Mouse (Mus musculus) hindbrain, postnatal 0 days (tissue): ENCODE measurements around the gene Ppy. TPM values are rescaled to one million over a fixed set of nuclear protein-coding genes. Genes with fewer than 3 reads are reported as not detected.

ENCODE experiments used
- ATAC-seq: fragments of 200-750 bp; cut with Nextera tagmentation; 2 replicates; pipeline ENCODE4 v1.8.0; 2017; ENCODE audit warnings: mild to moderate bottlenecking, moderate TSS enrichment, moderate library complexity
- DNase-seq: peaks from one replicate; pipeline ENCODE4 v3.0.0-alpha.2; 2015; ENCODE audit warnings: low spot score
- H3K27ac ChIP-seq: fragments of 300-500 bp; sonication (generic); 2 replicates; pipeline ENCODE4 v1.5.1; 2014; ENCODE audit warnings: mild to moderate bottlenecking
- H3K27me3 ChIP-seq: fragments of 300-500 bp; sonication (generic); 2 replicates; pipeline ENCODE4 v1.6.1; 2014; ENCODE audit warnings: low read length, mixed read lengths; ENCODE audit not compliant: insufficient read depth
- H3K36me3 ChIP-seq: fragments of 300-500 bp; sonication (generic); 2 replicates; pipeline ENCODE4 v1.6.1; 2014; ENCODE audit warnings: low read length, mixed read lengths; ENCODE audit not compliant: insufficient read depth
- H3K4me1 ChIP-seq: fragments of 300-500 bp; sonication (generic); 2 replicates; pipeline ENCODE4 v1.6.1; 2014; ENCODE audit warnings: antibody characterized with exemption, low read length, mixed read lengths; ENCODE audit not compliant: insufficient read depth
- H3K4me2 ChIP-seq: fragments of 300-500 bp; sonication (generic); 2 replicates; pipeline ENCODE4 v1.6.1; 2014; ENCODE audit warnings: low read depth, mild to moderate bottlenecking, low read length, moderate library complexity, mixed read lengths
- H3K4me3 ChIP-seq: fragments of 300-500 bp; sonication (generic); 2 replicates; pipeline ENCODE4 v1.5.1; 2014; ENCODE audit warnings: low read length
- H3K9ac ChIP-seq: fragments of 300-500 bp; sonication (generic); replicated peaks from 2 replicates; pipeline ENCODE4 v1.6.1; 2014; ENCODE audit warnings: mild to moderate bottlenecking, low read length, moderate library complexity, mixed read lengths
- H3K9me3 ChIP-seq: fragments of 300-500 bp; sonication (generic); 2 replicates; pipeline ENCODE4 v1.6.1; 2016; ENCODE audit warnings: low read length, mixed read lengths
- CTCF ChIP-seq: IDR thresholded peaks from 2 replicates; pipeline ENCODE4 v1.5.1; 2016; ENCODE audit warnings: antibody characterized with exemption, control low read depth, low read depth
- WGBS: fragments of 180-500 bp; shearing (Covaris S2); extraction: QIAGEN DNeasy Blood & Tissue Kit; methylation state at CpG from one replicate; pipeline ENCODE4 v1.1.7; 2014; 5-methylcytosine and 5-hydroxymethylcytosine counted together
- polyA plus RNA-seq: library from polyadenylated mRNA; unstranded; fragments of >200 nt; fragmentation: Nextera tagmentation; extraction: Ambion mirVana; gene quantifications from 2 replicates; pipeline ENCODE4 v1.2.1, GENCODE M21; 2015
- total RNA-seq: library from RNA; depleted of rRNA; stranded (reverse); fragments of >200 nt; gene quantifications from 2 replicates; pipeline ENCODE4 v1.2.3, GENCODE M21; 2014; rRNA removed

Ppy gene
- total RNA-seq: not detected in 2 replicates
- polyA plus RNA-seq: not detected in 2 replicates

GRCm38 (mm10) chr11:102101219-102101618 is at the start of gene Ppy:
TSS of gene Ppy (minus strand) at chr11:102101319.
- no peaks in the 10 kb centered on the region for H3K36me3 ChIP-seq
- TF ChIP-seq CTCF: no peak
- no peak within 1 kb of the TSS for H3K4me2 ChIP-seq
- 83% methylated on average over 4 of the region's 4 CpGs for WGBS
- H3K9me3 ChIP-seq: no peaks in the 10 kb centered on the region
- H3K27me3 ChIP-seq: peaks cover 21% of the 10 kb centered on the region
- ATAC-seq: no peak
- no peak within 1 kb of the TSS for H3K9ac ChIP-seq
- 0 out of 2 replicates have a peak, but pooled peaks cover 5% of the 10 kb centered on the region for H3K4me1 ChIP-seq
- H3K27ac ChIP-seq: no peak within 1 kb of the TSS
- H3K4me3 ChIP-seq: no peak within 1 kb of the TSS
- no peak for DNase-seq

- no peak overlapping the region for H3K4me3 ChIP-seq
- no peaks in the 10 kb centered on the region for H3K36me3 ChIP-seq
- peak; percentile 31 for TF ChIP-seq CTCF
- no peak overlapping the region for H3K9ac ChIP-seq
- no peak overlapping the region for H3K4me2 ChIP-seq
- ATAC-seq (no peak), DNase-seq (no peak)
- WGBS: 17% methylated on average over 34 of the region's 34 CpGs
- peaks cover 51% of the 10 kb centered on the region for H3K27me3 ChIP-seq
- H3K27ac ChIP-seq: no peak overlapping the region
- H3K9me3 ChIP-seq: no peaks in the 10 kb centered on the region
- no peaks in the 10 kb centered on the region for H3K4me1 ChIP-seq
These were observed 46.3 kb upstream of the Ppy start for GRCm38 (mm10) chr11:102147213-102147989.

- no peak overlapping the region for H3K9ac ChIP-seq
- H3K4me2 ChIP-seq: no peak overlapping the region
- WGBS: 12% methylated on average over 17 of the region's 17 CpGs
These were observed 45.4 kb upstream of the Ppy start for GRCm38 (mm10) chr11:102146531-102146930.

GRCm38 (mm10) chr11:102146005-102146404 is 44.9 kb upstream of the Ppy start:
- WGBS: 7% methylated on average over 16 of the region's 16 CpGs
- ATAC-seq: no peak
- H3K4me2 ChIP-seq: no peak overlapping the region

More at GRCm38 (mm10) chr11:102146531-102146930, 45.4 kb upstream of the Ppy start:
- H3K9me3 ChIP-seq: no peaks in the 10 kb centered on the region
- no peak overlapping the region for H3K4me3 ChIP-seq
- TF ChIP-seq CTCF: no peak
- H3K27ac ChIP-seq: no peak overlapping the region
- ATAC-seq (no peak), DNase-seq (no peak)
- H3K27me3 ChIP-seq: peaks cover 51% of the 10 kb centered on the region
- no peaks in the 10 kb centered on the region for H3K36me3 ChIP-seq
- H3K4me1 ChIP-seq: no peaks in the 10 kb centered on the region

GRCm38 (mm10) chr11:102145471-102146001 is 44.4 kb upstream of the Ppy start, which contains the start of gene Nags:
TSS of gene Nags (plus strand) at chr11:102145513.
- H3K4me1 ChIP-seq: no peaks in the 10 kb centered on the region
- H3K4me3 ChIP-seq: peak within 1 kb of the TSS; percentile 23
- no peak for TF ChIP-seq CTCF
- H3K27ac ChIP-seq: no peak within 1 kb of the TSS
- H3K9me3 ChIP-seq: no peaks in the 10 kb centered on the region
- H3K9ac ChIP-seq: no peak within 1 kb of the TSS
- no peak for DNase-seq
- 2% methylated on average over 49 of the region's 50 CpGs for WGBS
- ATAC-seq: 0 out of 2 replicates have a peak, but pooled peaks have one; percentile 18
- no peaks in the 10 kb centered on the region for H3K36me3 ChIP-seq
- peaks cover 51% of the 10 kb centered on the region for H3K27me3 ChIP-seq
- peak within 1 kb of the TSS; percentile 32 for H3K4me2 ChIP-seq

More at GRCm38 (mm10) chr11:102146005-102146404, 44.9 kb upstream of the Ppy start:
- no peak overlapping the region for H3K4me3 ChIP-seq
- no peaks in the 10 kb centered on the region for H3K9me3 ChIP-seq
- no peak overlapping the region for H3K27ac ChIP-seq
- H3K36me3 ChIP-seq: no peaks in the 10 kb centered on the region
- no peak for TF ChIP-seq CTCF
- no peaks in the 10 kb centered on the region for H3K4me1 ChIP-seq
- no peak for DNase-seq
- peaks cover 51% of the 10 kb centered on the region for H3K27me3 ChIP-seq
- H3K9ac ChIP-seq: no peak overlapping the region

- no peak overlapping the region for H3K27ac ChIP-seq
- no peak for ATAC-seq
- H3K27me3 ChIP-seq: peaks cover 51% of the 10 kb centered on the region
- no peaks in the 10 kb centered on the region for H3K4me1 ChIP-seq
- no peaks in the 10 kb centered on the region for H3K36me3 ChIP-seq
- no peak for TF ChIP-seq CTCF
- peak overlapping the region; percentile 23; the same call in 1 of the 2 replicates for H3K4me3 ChIP-seq
- no peaks in the 10 kb centered on the region for H3K9me3 ChIP-seq
- no peak overlapping the region for H3K9ac ChIP-seq
- DNase-seq: no peak
- WGBS: 26% methylated on average over 13 of the region's 13 CpGs
- peak overlapping the region; percentile 32; the same call in 1 of the 2 replicates for H3K4me2 ChIP-seq
These were observed 43.9 kb upstream of the Ppy start for GRCm38 (mm10) chr11:102144957-102145470.

GRCm38 (mm10) chr11:102142355-102142754 is 41.2 kb upstream of the Ppy start:
- DNase-seq: no peak
- H3K27me3 ChIP-seq: peaks cover 30% of the 10 kb centered on the region
- no peak for TF ChIP-seq CTCF
- no peaks in the 10 kb centered on the region for H3K36me3 ChIP-seq
- H3K9ac ChIP-seq: no peak overlapping the region
- WGBS: 63% methylated on average over 7 of the region's 7 CpGs
- no peaks in the 10 kb centered on the region for H3K9me3 ChIP-seq
- no peak for ATAC-seq
- no peak overlapping the region for H3K4me2 ChIP-seq
- H3K4me1 ChIP-seq: no peaks in the 10 kb centered on the region
- no peak overlapping the region for H3K4me3 ChIP-seq
- no peak overlapping the region for H3K27ac ChIP-seq
